Mouse (Mus musculus) heart, embryonic 14.5 days (tissue): ENCODE data around the gene C130032M10Rik. TPM values are rescaled to one million over a fixed set of nuclear protein-coding genes. Genes with fewer than 3 reads are reported as not detected.

Experiments
- ATAC-seq: fragments of 200-750 bp; cut with Nextera tagmentation; 2 replicates; pipeline ENCODE4 v1.8.0; 2017; ENCODE audit warnings: low read depth, moderate TSS enrichment; ENCODE audit not compliant: insufficient number of reproducible peaks, insufficient read depth, low FRiP score
- H3K27ac ChIP-seq, 2 experiments: fragments of 200-500 bp in 1 of 2; fragments of 300-500 bp in 1 of 2; sonication (generic) in 1 of 2; replicated peaks in 1 of 2; 2 replicates each; pipeline ENCODE4 v1.5.1; 2012 to 2014; ENCODE audit warnings: low read depth in 2 of 2, low read length in 2 of 2, control low read depth in 1 of 2, mild to moderate bottlenecking in 1 of 2, mixed read lengths in 1 of 2; ENCODE audit not compliant: control insufficient read depth in 1 of 2, insufficient read depth in 1 of 2
- H3K27me3 ChIP-seq: fragments of 300-500 bp; sonication (generic); 2 replicates; pipeline ENCODE4 v1.6.1; 2014; ENCODE audit warnings: mild to moderate bottlenecking, low read length, control low read depth; ENCODE audit not compliant: control insufficient read depth, insufficient read depth
- H3K36me3 ChIP-seq: fragments of 300-500 bp; sonication (generic); 2 replicates; pipeline ENCODE4 v1.6.1; 2014; ENCODE audit warnings: mild to moderate bottlenecking, control low read depth, low read length, mixed read lengths; ENCODE audit not compliant: control insufficient read depth, insufficient read depth
- H3K4me1 ChIP-seq, 2 experiments: fragments of 200-500 bp in 1 of 2; fragments of 300-500 bp in 1 of 2; sonication (generic) in 1 of 2; 2 replicates each; pipeline ENCODE4 v1.6.1; 2012 to 2014; ENCODE audit warnings: low read length in 2 of 2, control low read depth in 1 of 2, mixed read lengths in 1 of 2; ENCODE audit not compliant: control insufficient read depth in 2 of 2, insufficient read depth in 2 of 2
- H3K4me2 ChIP-seq: fragments of 300-500 bp; sonication (generic); 2 replicates; pipeline ENCODE4 v1.6.1; 2014; ENCODE audit warnings: mild to moderate bottlenecking, low read length
- H3K4me3 ChIP-seq, 2 experiments: fragments of 200-500 bp in 1 of 2; fragments of 300-500 bp in 1 of 2; sonication (generic) in 1 of 2; 2 replicates each; pipeline ENCODE4 v1.5.1; 2012 to 2014; ENCODE audit warnings: low read length in 2 of 2, mild to moderate bottlenecking in 2 of 2, control low read depth in 1 of 2, low read depth in 1 of 2, moderate library complexity in 1 of 2; ENCODE audit not compliant: control insufficient read depth in 1 of 2, insufficient read depth in 1 of 2
- H3K9ac ChIP-seq: fragments of 300-500 bp; sonication (generic); 2 replicates; pipeline ENCODE4 v1.6.1; 2014; ENCODE audit warnings: mild to moderate bottlenecking, low read length
- H3K9me3 ChIP-seq: fragments of 300-500 bp; sonication (generic); 2 replicates; pipeline ENCODE4 v1.6.1; 2016; ENCODE audit warnings: low read length, control low read depth; ENCODE audit not compliant: control insufficient read depth
- WGBS: fragments of 180-500 bp; shearing (Covaris S2); extraction: QIAGEN DNeasy Blood & Tissue Kit; methylation state at CpG from one replicate; pipeline ENCODE4 v1.1.7; 2014; 5-methylcytosine and 5-hydroxymethylcytosine counted together
- polyA plus RNA-seq: library from polyadenylated mRNA; unstranded; fragments of >200 nt; fragmentation: Nextera tagmentation; extraction: Ambion mirVana; gene quantifications from 2 replicates; pipeline ENCODE4 v1.2.1, GENCODE M21; 2014

Gene C130032M10Rik
- polyA plus RNA-seq, 1 experiment from 2014 or later, result 0.77 TPM

DNA sequence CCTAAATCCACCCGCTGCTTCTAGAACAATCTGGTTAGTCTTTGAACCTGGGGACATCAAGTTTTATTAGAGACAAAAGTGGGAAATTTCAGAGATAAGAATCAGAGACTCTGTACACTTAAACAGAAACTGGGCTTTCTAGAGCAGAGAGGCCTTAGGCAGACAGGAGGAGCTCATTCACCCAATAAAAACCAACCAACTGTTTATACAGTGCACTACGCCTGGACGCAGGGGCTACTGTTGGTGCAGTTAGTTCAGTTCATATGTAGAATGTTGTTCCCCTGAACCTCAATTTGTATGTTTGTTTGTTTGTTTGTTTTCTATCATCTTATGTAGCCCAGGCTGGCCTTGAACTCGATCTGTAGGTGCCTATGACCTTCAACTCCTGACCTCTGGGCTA is 28.7 kb upstream of the C130032M10Rik start:
- Histone ChIP-seq H3K9ac (no peak overlapping the region), H3K4me1 (no peaks in the 10 kb centered on the region), H3K9me3 (no peaks in the 10 kb centered on the region), H3K36me3 (no peaks in the 10 kb centered on the region), H3K27ac (no peak overlapping the region), H3K4me2 (no peak overlapping the region), H3K4me3 (no peak overlapping the region), H3K27me3 (no peaks in the 10 kb centered on the region)
- ATAC-seq, result no peak
- 81% methylated on average over 4 of the region's 4 CpGs for WGBS

DNA sequence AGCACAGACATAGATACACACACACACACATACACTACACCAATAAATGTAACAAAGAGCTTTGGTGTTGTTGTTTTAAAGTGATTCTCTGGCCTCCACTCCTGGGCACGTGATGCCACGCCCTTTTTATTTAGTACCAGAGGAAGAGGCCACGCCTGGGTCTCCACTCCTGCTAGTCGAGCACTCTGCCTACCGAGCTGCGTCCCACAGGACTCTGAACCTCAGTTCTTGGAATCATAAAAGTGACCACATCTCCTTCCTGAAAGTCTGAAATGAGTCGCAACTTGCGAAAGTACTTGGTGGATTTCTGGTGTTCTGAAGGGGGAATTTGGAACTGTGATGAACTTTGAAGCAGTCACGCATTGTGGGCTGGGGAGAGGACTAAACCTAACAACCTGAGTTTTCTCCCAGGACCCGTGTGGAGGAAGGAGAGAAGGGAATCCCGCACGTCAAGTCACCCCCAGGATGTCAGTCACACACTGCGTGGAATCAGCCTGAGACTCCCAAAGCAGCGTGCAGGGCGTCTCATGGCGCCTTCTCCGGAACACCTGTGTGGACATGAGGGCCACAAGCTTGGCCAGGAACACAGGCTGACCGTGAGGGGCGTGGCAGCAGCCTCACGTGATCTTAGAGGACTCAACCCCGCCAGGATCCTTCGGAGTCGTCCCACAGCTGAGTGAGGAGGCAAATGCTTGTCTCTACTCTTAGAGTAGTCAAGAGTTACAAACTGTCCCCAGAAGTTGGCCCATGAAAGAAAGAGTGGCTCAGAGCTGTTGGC is 27.8 kb upstream of the C130032M10Rik start:
- 77% methylated on average over 23 of the region's 23 CpGs for WGBS
- H3K36me3 ChIP-seq, result no peaks in the 10 kb centered on the region
- no peaks in the 10 kb centered on the region for H3K9me3 ChIP-seq
- H3K9ac ChIP-seq, result no peak overlapping the region
- H3K27me3 ChIP-seq, result no peaks in the 10 kb centered on the region
- no peak for ATAC-seq
- no peak overlapping the region for H3K4me2 ChIP-seq
- H3K4me3 ChIP-seq, result no peak overlapping the region
- H3K4me1 ChIP-seq, result no peaks in the 10 kb centered on the region
- no peak overlapping the region for H3K27ac ChIP-seq

DNA sequence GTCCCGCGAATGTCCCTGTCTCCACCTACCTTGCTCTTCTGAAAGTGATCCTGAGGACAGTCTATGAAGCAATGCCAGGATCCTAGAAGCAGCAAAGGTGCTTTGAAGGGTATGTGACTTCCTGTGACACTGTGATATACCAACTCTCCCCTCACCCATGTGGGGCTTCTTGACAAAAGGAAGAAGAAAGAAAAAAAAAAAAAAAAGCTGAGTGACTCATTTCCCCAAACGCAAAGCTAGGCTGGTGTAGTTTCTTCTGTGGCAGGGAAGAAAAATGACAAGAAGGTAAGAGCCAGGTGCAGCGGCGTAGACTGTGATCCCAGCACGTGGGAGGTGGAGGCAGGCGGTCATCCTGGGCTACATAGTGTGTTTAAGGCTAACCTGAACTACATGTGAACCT is 19.0 kb upstream of the C130032M10Rik start:
- Histone ChIP-seq H3K36me3 (no peaks in the 10 kb centered on the region), H3K4me1 (no peaks in the 10 kb centered on the region; a peak in 1 of 4 replicates), H3K27ac (no peak overlapping the region), H3K4me2 (no peak overlapping the region), H3K27me3 (0 out of 2 replicates have a peak, but pooled peaks cover 3% of the 10 kb centered on the region), H3K4me3 (no peak overlapping the region), H3K9me3 (no peaks in the 10 kb centered on the region), H3K9ac (no peak overlapping the region)
- WGBS, result 66% methylated on average over 7 of the region's 7 CpGs
- ATAC-seq, result no peak

DNA sequence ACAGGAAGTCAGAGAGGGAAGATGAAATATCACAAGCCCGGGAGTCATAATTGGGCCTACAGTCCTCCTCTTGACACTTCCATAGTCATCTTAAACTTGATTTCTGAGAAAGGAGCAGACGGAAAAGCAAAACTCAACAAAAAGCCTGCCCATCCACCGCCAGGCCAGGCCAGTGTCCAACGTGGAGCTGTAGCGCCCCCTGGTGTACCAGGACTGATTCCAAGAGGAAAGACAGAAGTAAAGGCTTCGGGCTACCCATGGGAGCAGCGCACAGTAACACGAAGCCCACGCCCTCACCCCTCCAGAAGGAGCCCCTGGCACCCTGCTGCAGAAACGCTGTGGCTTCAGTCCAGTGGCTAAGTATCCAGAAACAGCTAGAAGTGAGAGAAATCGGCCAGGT is 17.3 kb upstream of the C130032M10Rik start:
- peak; percentile 61; the same call in 1 of the 2 replicates for ATAC-seq

DNA sequence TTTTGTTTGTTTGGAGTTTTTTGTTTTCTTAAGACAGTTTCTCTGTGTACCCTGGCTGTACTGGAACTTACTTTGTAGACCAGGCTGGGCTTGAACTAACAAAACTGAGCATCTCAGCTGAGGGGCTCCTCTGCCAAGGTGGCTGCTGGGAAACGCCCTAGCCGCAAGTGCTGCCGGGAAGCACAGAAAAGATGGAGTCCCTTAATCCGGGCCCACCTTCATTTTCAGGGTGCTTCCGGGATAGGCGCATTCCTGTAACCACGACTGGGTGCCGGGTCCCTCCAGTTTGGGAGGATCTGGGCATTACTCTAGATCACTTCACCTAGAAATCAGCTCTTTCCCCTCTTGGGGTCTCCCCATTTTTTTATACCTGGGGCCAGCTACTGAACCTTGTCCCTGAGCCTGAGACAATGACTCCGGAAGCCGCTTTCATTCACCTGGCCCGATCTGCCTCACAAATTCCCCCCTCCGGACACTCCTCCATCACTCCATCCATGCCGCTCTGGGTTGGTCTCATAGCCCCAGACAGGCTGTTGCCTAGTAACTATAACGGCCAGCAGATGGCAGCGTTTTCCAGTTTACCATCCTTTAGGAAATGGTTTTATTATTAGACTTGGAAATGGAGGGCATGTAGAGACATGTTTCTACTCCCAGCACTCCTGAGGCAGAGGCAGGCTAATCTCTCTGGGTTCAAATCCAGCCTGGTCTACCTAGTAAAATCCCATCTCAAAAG is 15.5 kb upstream of the C130032M10Rik start:
- 15% methylated on average over 15 of the region's 15 CpGs for WGBS
- Histone ChIP-seq H3K4me1 (no peaks in the 10 kb centered on the region; a peak in 1 of 4 replicates), H3K4me3 (no peak overlapping the region), H3K36me3 (no peaks in the 10 kb centered on the region), H3K27ac (no peak overlapping the region), H3K27me3 (0 out of 2 replicates have a peak, but pooled peaks cover 3% of the 10 kb centered on the region), H3K9me3 (no peaks in the 10 kb centered on the region), H3K4me2 (no peak overlapping the region), H3K9ac (no peak overlapping the region)
- ATAC-seq, result no peak

More for the DNA sequence above, 17.3 kb upstream of the C130032M10Rik start:
- 5% methylated on average over 11 of the region's 11 CpGs for WGBS
- H3K9ac ChIP-seq, result no peak overlapping the region
- H3K9me3 ChIP-seq, result no peaks in the 10 kb centered on the region
- H3K4me1 ChIP-seq, result no peaks in the 10 kb centered on the region; a peak in 1 of 4 replicates
- H3K27ac ChIP-seq, result no peak overlapping the region
- no peak overlapping the region for H3K4me3 ChIP-seq
- H3K36me3 ChIP-seq, result no peaks in the 10 kb centered on the region
- H3K4me2 ChIP-seq, result peak overlapping the region; percentile 41; the same call in 1 of the 2 replicates
- H3K27me3 ChIP-seq, result 0 out of 2 replicates have a peak, but pooled peaks cover 3% of the 10 kb centered on the region

DNA sequence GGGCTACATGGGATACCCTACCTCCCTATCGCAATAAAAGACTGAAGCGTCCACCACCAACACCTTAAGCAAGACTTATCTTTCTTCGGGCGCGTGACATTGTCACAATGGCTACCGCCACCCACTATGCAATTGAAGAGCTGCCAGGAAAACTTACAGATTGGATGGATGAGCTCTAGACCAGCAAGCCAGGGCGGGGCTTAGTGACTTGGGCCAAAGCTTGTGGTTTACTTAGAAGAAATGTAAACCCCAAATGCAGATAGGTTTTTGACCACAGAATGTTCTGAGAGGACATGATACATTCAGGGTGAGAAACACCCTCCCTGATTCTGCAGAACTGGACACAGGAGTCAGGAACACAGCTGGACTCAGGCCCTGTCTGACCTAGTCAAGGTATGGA is 14.4 kb upstream of the C130032M10Rik start:
- H3K4me3 ChIP-seq, result no peak overlapping the region
- ATAC-seq, result no peak
- H3K27me3 ChIP-seq, result 0 out of 2 replicates have a peak, but pooled peaks cover 3% of the 10 kb centered on the region
- no peaks in the 10 kb centered on the region for H3K9me3 ChIP-seq
- WGBS, result 89% methylated on average over 7 of the region's 7 CpGs
- no peak overlapping the region for H3K9ac ChIP-seq
- no peak overlapping the region for H3K27ac ChIP-seq
- no peaks in the 10 kb centered on the region for H3K36me3 ChIP-seq
- no peaks in the 10 kb centered on the region; a peak in 1 of 4 replicates for H3K4me1 ChIP-seq
- H3K4me2 ChIP-seq, result no peak overlapping the region

DNA sequence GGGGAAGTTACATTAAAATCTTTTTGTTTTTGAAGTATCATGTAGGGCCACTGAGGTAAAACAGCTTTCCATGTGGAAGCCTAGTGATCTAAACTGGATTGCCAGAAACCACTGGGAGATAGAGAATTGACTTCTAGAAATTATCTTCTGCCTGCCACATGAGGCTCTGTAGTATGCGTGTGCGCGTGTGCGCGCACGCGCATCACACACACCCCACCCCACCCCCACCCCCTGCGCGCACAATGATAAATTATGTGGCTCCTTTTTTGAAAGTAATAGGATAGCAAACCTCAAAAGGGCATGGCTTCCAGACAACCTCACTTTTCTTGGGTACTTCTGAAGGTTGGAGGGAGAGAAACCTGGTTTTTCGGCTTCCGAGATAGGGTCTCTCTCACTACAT is 13.6 kb upstream of the C130032M10Rik start:
- Histone ChIP-seq H3K9me3 (no peaks in the 10 kb centered on the region), H3K27me3 (0 out of 2 replicates have a peak, but pooled peaks cover 3% of the 10 kb centered on the region), H3K27ac (no peak overlapping the region), H3K4me1 (no peaks in the 10 kb centered on the region; a peak in 1 of 4 replicates), H3K9ac (no peak overlapping the region), H3K36me3 (no peaks in the 10 kb centered on the region), H3K4me3 (no peak overlapping the region), H3K4me2 (no peak overlapping the region)
- 94% methylated on average over 11 of the region's 11 CpGs for WGBS
- ATAC-seq, result no peak
